Mouse (Mus musculus) embryonic facial prominence, embryonic 11.5 days (tissue): ENCODE results near the gene Larp4b. TPM values are rescaled to one million over a fixed set of nuclear protein-coding genes. Genes with fewer than 3 reads are reported as not detected.
"Not testable (repeated sequence)": the region's sequence is repeated elsewhere in the genome, so short reads cannot be mapped to it uniquely, and the experiment has no call there.

Experiments
- ATAC-seq: fragments of 200-750 bp; cut with Nextera tagmentation; replicated peaks from 2 replicates; pipeline ENCODE4 v1.8.0; 2017; ENCODE audit warnings: low read depth; ENCODE audit not compliant: insufficient number of reproducible peaks, low FRiP score, low TSS enrichment
- DNase-seq: peaks from one replicate; pipeline ENCODE4 v3.0.0-alpha.2; 2015; ENCODE audit warnings: low spot score
- H3K27ac ChIP-seq: fragments of 300-500 bp; sonication (generic); replicated peaks from 2 replicates; pipeline ENCODE4 v1.5.1; 2014; ENCODE audit warnings: mild to moderate bottlenecking, low read depth, low read length, control low read depth
- H3K27me3 ChIP-seq: fragments of 300-500 bp; sonication (generic); 2 replicates; pipeline ENCODE4 v1.6.1; 2014; ENCODE audit warnings: mild to moderate bottlenecking, low read length, moderate library complexity, mixed read lengths; ENCODE audit not compliant: control insufficient read depth, insufficient read depth
- H3K36me3 ChIP-seq: fragments of 300-500 bp; sonication (generic); replicated peaks from 2 replicates; pipeline ENCODE4 v1.6.1; 2014; ENCODE audit warnings: low read depth, mild to moderate bottlenecking, low read length, moderate library complexity, mixed read lengths; ENCODE audit not compliant: control insufficient read depth, insufficient read depth
- H3K4me1 ChIP-seq: fragments of 300-500 bp; sonication (generic); 2 replicates; pipeline ENCODE4 v1.6.1; 2014; ENCODE audit warnings: low read length, mixed read lengths; ENCODE audit not compliant: control insufficient read depth, insufficient read depth
- H3K4me2 ChIP-seq: fragments of 300-500 bp; sonication (generic); 2 replicates; pipeline ENCODE4 v1.6.1; 2014; ENCODE audit warnings: low read depth, mild to moderate bottlenecking, control low read depth, low read length, moderate library complexity
- H3K4me3 ChIP-seq: fragments of 300-500 bp; sonication (generic); 2 replicates; pipeline ENCODE4 v1.5.1; 2014; ENCODE audit warnings: low read depth, low read length, control low read depth
- H3K9ac ChIP-seq: fragments of 300-500 bp; sonication (generic); replicated peaks from 2 replicates; pipeline ENCODE4 v1.6.1; 2014; ENCODE audit warnings: mild to moderate bottlenecking, control low read depth, low read length
- H3K9me3 ChIP-seq: fragments of 300-500 bp; sonication (generic); replicated peaks from 2 replicates; pipeline ENCODE4 v1.6.1; 2016; ENCODE audit warnings: mild to moderate bottlenecking, low read length, inconsistent platforms, mixed read lengths; ENCODE audit not compliant: control insufficient read depth
- WGBS: fragments of 180-500 bp; shearing (Covaris S2); extraction: QIAGEN DNeasy Blood & Tissue Kit; methylation state at CpG from one replicate; pipeline ENCODE4 v1.1.7; 2014; 5-methylcytosine and 5-hydroxymethylcytosine counted together
- polyA plus RNA-seq: library from polyadenylated mRNA; unstranded; fragments of >200 nt; fragmentation: Nextera tagmentation; extraction: Ambion mirVana; gene quantifications from 2 replicates; pipeline ENCODE4 v1.2.1, GENCODE M21; 2014

Larp4b gene
- 36.9 and 38.4 TPM in 2 replicates for polyA plus RNA-seq

DNA sequence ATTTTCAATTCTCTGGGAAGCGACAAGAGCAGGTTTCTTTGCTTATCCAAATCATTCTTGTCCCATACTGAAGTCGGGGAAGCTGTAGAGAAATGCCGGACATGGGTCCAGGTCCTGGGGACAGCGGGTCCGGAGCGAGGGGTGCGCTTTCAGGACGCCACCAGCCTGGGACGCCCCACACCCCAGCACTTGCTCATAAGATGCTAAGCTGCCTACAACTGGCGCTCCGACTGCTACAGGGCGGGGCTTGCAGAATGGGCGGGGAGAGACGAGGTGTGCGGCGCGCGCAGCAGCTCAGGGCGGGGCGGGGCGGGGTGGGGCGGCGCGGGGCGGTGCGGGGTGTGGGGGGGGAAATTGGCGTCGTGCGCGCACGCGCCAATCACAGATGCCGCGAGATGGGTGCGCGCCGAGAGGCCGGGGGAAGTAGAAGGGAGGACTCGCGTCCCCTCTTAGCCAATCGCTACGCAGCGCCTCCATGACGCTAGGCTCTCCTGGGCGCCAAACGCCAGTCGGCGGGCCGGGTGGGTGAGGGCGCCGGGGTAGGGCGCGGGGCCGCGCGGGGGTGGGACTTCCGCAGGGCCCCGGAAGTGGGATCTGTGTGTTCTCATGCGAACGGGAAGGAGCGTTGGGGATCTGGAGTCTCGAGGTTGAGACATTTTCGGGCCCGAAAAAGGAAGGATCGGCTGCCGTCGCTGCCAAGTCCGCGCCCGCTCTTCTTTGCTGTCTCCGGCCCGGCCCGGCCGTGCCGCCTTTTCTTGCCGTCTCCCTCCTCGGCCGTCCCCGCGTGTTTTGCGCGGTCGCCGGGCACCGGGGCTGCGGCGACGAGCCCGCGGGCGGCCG lies at the start of gene Larp4b:
Gene Larp4b, plus strand, starts transcription at position 566 of the 840 bp plus-strand sequence.
- peak; percentile 98 for DNase-seq
- no peaks in the 10 kb centered on the region for H3K9me3 ChIP-seq
- H3K27me3 ChIP-seq: no peaks in the 10 kb centered on the region
- no peaks in the 10 kb centered on the region for H3K36me3 ChIP-seq
- peak within 1 kb of the TSS; percentile 59 for H3K4me2 ChIP-seq
- peak within 1 kb of the TSS; percentile 98 for H3K4me3 ChIP-seq
- peak; percentile 100 for ATAC-seq
- WGBS: under 1% methylated on average over 70 of the region's 92 CpGs
- peak within 1 kb of the TSS; percentile 91 for H3K9ac ChIP-seq
- H3K27ac ChIP-seq: peak within 1 kb of the TSS; percentile 83
- H3K4me1 ChIP-seq: no peaks in the 10 kb centered on the region

DNA sequence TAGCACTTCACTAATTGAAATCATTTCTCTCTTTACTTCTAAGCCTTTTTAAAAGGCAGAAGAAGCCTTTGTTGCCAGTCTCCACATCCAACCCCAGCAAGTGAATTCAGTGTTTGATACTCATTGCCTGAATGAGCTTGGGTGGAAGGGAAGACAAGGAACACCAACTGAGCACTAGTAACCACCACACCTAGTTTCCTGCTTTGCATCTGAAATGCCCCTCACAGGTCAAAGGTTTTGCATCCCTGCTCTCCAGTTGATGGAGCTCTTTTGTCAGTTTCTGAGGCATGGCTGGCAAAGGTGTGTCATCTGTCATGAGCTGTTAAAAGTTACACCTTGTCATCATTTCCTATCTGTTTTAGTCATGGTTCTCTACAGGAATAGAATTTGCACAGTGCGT lies 49.0 kb upstream of the Larp4b start:
- no peak for DNase-seq
- no peak overlapping the region for H3K4me2 ChIP-seq
- H3K4me1 ChIP-seq: no peaks in the 10 kb centered on the region
- no peaks in the 10 kb centered on the region for H3K9me3 ChIP-seq
- H3K4me3 ChIP-seq: no peak overlapping the region
- no peak overlapping the region for H3K27ac ChIP-seq
- H3K36me3 ChIP-seq: no peaks in the 10 kb centered on the region
- no peaks in the 10 kb centered on the region for H3K27me3 ChIP-seq
- ATAC-seq: no peak
- 96% methylated on average over 1 of the region's 1 CpGs for WGBS
- H3K9ac ChIP-seq: no peak overlapping the region

GRCm38 (mm10) chr13:9052049-9052691 lies 41.5 kb upstream of the Larp4b start:
- H3K27me3 ChIP-seq, H3K4me3 ChIP-seq, H3K9me3 ChIP-seq, H3K4me1 ChIP-seq, H3K27ac ChIP-seq, DNase-seq, H3K36me3 ChIP-seq, ATAC-seq, H3K9ac ChIP-seq, H3K4me2 ChIP-seq: not testable (repeated sequence)
- 69% methylated on average over 10 of the region's 10 CpGs for WGBS

DNA sequence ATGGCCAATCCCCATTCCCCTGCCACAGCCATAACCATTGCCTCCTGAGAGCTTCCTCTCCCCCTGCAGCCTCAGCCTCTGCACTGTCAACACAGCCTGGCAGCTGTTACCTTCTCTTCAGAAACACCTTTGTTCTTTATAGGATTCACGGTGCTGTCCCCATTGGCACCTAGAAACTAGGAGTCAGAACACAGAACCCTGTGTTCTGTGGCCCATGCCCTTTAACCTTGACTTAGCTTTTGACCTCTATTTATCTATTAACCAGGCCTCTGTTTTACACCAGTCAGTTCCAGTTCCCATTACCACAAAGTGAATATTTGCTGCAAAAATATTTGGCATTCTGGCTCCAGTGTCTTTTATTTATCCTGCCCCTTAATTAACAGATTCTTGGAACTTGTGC lies 36.4 kb upstream of the Larp4b start:
- ATAC-seq: no peak
- 36% methylated on average over 1 of the region's 1 CpGs for WGBS

DNA sequence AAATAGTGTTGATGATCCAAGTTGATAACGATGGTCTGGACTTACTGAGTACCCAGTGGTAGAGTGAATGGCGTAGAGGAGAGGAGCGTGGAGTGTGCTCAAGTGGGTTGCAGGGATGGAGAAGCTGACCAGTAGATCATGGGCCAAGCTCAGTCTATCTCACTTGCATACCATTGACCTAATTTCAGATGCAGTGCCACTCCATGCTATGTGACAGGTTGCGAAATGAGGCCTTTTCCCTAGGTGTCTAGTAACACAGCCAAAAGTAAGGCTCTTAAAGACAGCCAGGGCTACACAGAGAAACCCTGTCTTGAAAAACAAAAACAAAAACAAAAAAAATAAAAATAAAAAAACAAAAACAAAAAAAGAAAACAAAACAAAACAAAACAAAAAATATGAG lies 35.0 kb upstream of the Larp4b start:
- 86% methylated on average over 4 of the region's 4 CpGs for WGBS
- Histone ChIP-seq H3K27ac (no peak overlapping the region), H3K4me2 (no peak overlapping the region), H3K27me3 (no peaks in the 10 kb centered on the region), H3K4me1 (no peaks in the 10 kb centered on the region), H3K36me3 (no peaks in the 10 kb centered on the region), H3K4me3 (no peak overlapping the region), H3K9me3 (no peaks in the 10 kb centered on the region), H3K9ac (no peak overlapping the region)
- ATAC-seq (no peak), DNase-seq (no peak)

More for the DNA sequence above, 36.4 kb upstream of the Larp4b start:
- H3K4me1 ChIP-seq: no peaks in the 10 kb centered on the region
- H3K4me3 ChIP-seq: no peak overlapping the region
- H3K9me3 ChIP-seq: no peaks in the 10 kb centered on the region
- H3K27ac ChIP-seq: no peak overlapping the region
- H3K4me2 ChIP-seq: no peak overlapping the region
- DNase-seq: no peak
- no peaks in the 10 kb centered on the region for H3K36me3 ChIP-seq
- no peaks in the 10 kb centered on the region for H3K27me3 ChIP-seq
- H3K9ac ChIP-seq: no peak overlapping the region

- Histone ChIP-seq H3K27ac (no peak overlapping the region), H3K36me3 (no peaks in the 10 kb centered on the region), H3K27me3 (no peaks in the 10 kb centered on the region), H3K9me3 (no peaks in the 10 kb centered on the region), H3K4me2 (no peak overlapping the region), H3K4me1 (no peaks in the 10 kb centered on the region), H3K4me3 (no peak overlapping the region), H3K9ac (no peak overlapping the region)
- WGBS: 83% methylated on average over 4 of the region's 4 CpGs
- no peak for ATAC-seq
- DNase-seq: no peak
Observed at GRCm38 (mm10) chr13:9061394-9061793, 32.3 kb upstream of the Larp4b start.

GRCm38 (mm10) chr13:9064196-9064595 lies 29.5 kb upstream of the Larp4b start:
- Histone ChIP-seq H3K36me3 (no peaks in the 10 kb centered on the region), H3K9ac (no peak overlapping the region), H3K4me1 (no peaks in the 10 kb centered on the region), H3K27ac (no peak overlapping the region), H3K27me3 (no peaks in the 10 kb centered on the region), H3K4me2 (no peak overlapping the region), H3K4me3 (no peak overlapping the region), H3K9me3 (no peaks in the 10 kb centered on the region)
- DNase-seq: no peak
- no peak for ATAC-seq
- WGBS: 84% methylated on average over 2 of the region's 2 CpGs

GRCm38 (mm10) chr13:9066107-9066506 lies 27.6 kb upstream of the Larp4b start:
- 67% methylated on average over 5 of the region's 5 CpGs for WGBS
- peak; percentile 6 for DNase-seq
- no peak overlapping the region for H3K9ac ChIP-seq
- H3K27me3 ChIP-seq: no peaks in the 10 kb centered on the region
- H3K9me3 ChIP-seq: no peaks in the 10 kb centered on the region
- no peak overlapping the region for H3K4me2 ChIP-seq
- ATAC-seq: peak; percentile 56; the same call in 1 of the 2 replicates
- no peaks in the 10 kb centered on the region for H3K4me1 ChIP-seq
- H3K27ac ChIP-seq: no peak overlapping the region
- H3K4me3 ChIP-seq: no peak overlapping the region
- no peaks in the 10 kb centered on the region for H3K36me3 ChIP-seq
